Mouse (Mus musculus) liver, adult 2 months (tissue): Measurements from ENCODE around the gene Rrnad1. TPM values are rescaled to one million over a fixed set of nuclear protein-coding genes. Genes with fewer than 3 reads are reported as not detected.
A peak's percentile ranks its signal among the peaks of the same experiment; 100 is the strongest.

ENCODE experiments used
- DNase-seq: peaks from one replicate; pipeline ENCODE4 v3.0.0-alpha.2; 2011; ENCODE audit warnings: low read depth, low spot score; ENCODE audit errors: extremely low read depth
- H3K27ac ChIP-seq: fragments of 200-500 bp; replicated peaks from 2 replicates; pipeline ENCODE4 v1.5.1; 2012; ENCODE audit warnings: low read depth, mild to moderate bottlenecking, control low read depth, inconsistent platforms, low read length; ENCODE audit not compliant: insufficient read depth
- H3K27me3 ChIP-seq: fragments of 200-500 bp; 2 replicates; pipeline ENCODE4 v1.6.1; 2012; ENCODE audit warnings: mild to moderate bottlenecking, moderate library complexity, low read length, inconsistent platforms; ENCODE audit not compliant: control insufficient read depth, insufficient read depth
- H3K36me3 ChIP-seq: fragments of 200-500 bp; 2 replicates; pipeline ENCODE4 v1.6.1; 2012; ENCODE audit warnings: low read length, inconsistent platforms; ENCODE audit not compliant: control insufficient read depth, insufficient read depth
- H3K4me1 ChIP-seq: fragments of 200-500 bp; 2 replicates; pipeline ENCODE4 v1.6.1; 2011; ENCODE audit warnings: low read length; ENCODE audit not compliant: control insufficient read depth, insufficient read depth
- H3K4me3 ChIP-seq: fragments of 200-500 bp; 2 replicates; pipeline ENCODE4 v1.5.1; 2011; ENCODE audit warnings: low read depth, mild to moderate bottlenecking, control low read depth, low read length, moderate library complexity; ENCODE audit not compliant: insufficient read depth
- H3K79me2 ChIP-seq: fragments of 200-500 bp; 2 replicates; pipeline ENCODE4 v1.6.1; 2012; ENCODE audit warnings: inconsistent platforms, mild to moderate bottlenecking, low read length, moderate library complexity; ENCODE audit not compliant: control insufficient read depth, insufficient read depth
- H3K9ac ChIP-seq: fragments of 200-500 bp; 2 replicates; pipeline ENCODE4 v1.6.1; 2012; ENCODE audit warnings: low read depth, mild to moderate bottlenecking, control low read depth, inconsistent platforms, low read length
- CTCF ChIP-seq: fragments of 200-500 bp; IDR thresholded peaks from 2 replicates; pipeline ENCODE4 v1.5.1; 2011; ENCODE audit warnings: low read depth, low read length, control low read depth
- POLR2A ChIP-seq: fragments of 200-500 bp; IDR thresholded peaks from 2 replicates; pipeline ENCODE4 v1.6.1; 2011; ENCODE audit warnings: low read length, control low read depth; ENCODE audit not compliant: insufficient read depth; ENCODE audit errors: extremely low read depth
- WGBS: fragments of 180-500 bp; shearing (Covaris S2); methylation state at CpG from one replicate; pipeline ENCODE4 v1.1.7; 2018; 5-methylcytosine and 5-hydroxymethylcytosine counted together
- polyA plus RNA-seq: library from polyadenylated mRNA; depleted of rRNA; stranded (reverse); fragments of >200 nt; gene quantifications from 2 replicates; pipeline ENCODE4 v1.2.3, GENCODE M21; 2012
- total RNA-seq: library from RNA; depleted of rRNA; stranded (reverse); fragments of >200 nt; gene quantifications from 2 replicates; pipeline ENCODE4 v1.2.3, GENCODE M21; 2014

The Rrnad1 gene
- total and polyA plus RNA-seq, 2 experiments: 6.2 to 18.4 TPM

DNA sequence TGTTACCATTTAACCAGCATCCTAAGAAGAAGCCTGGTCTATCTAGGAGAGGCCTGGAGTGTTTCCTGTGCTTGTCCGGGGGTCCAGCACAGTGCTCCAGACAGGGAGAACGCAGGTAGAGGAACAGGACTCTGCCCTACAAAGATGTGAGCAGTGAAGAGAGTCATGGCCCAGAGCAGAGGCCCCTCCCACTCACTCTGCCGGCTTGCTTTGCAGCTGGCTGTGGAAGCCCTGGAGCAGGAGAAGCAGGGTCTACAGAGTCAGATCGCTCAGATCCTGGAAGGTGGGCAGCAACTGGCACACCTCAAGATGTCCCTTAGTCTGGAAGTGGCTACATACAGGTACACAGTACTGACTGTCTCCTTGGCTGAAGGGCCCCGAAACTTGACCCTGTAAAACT lies 42.3 kb upstream of the Rrnad1 start:
- no peak for TF ChIP-seq CTCF
- TF ChIP-seq POLR2A: no peak
- H3K4me1 ChIP-seq: no peaks in the 10 kb centered on the region
- H3K4me3 ChIP-seq: no peak overlapping the region
- no peak for DNase-seq
- WGBS: 35% methylated on average over 5 of the region's 5 CpGs
- H3K27ac ChIP-seq: no peak overlapping the region
- H3K9ac ChIP-seq: no peak overlapping the region
- no peaks in the 10 kb centered on the region for H3K36me3 ChIP-seq
- H3K79me2 ChIP-seq: no peaks in the 10 kb centered on the region
- peaks cover 8% of the 10 kb centered on the region for H3K27me3 ChIP-seq

DNA sequence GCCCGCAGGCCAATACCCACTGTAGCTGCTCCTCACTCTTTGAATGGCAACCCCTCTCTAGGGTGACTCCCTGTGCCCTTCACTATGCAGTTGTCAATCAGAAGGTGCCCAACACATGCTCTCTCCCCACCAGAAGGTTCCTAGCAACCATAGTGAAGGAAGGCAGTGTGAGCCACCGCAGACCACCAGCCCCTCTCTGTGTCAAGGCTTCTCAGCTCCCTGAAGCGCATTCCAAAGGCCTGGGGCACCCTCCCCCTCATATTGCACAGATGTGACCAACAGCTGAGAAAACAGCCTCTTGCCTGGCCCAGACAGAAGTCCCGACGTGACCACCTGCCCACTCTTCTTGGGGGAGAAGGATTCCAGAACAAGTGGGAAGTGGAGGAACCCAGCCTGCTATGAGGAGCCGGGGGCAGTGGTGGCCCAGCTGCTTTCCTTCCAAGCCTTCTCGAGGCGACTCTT lies 41.7 kb upstream of the Rrnad1 start:
- TF ChIP-seq CTCF (no peak), POLR2A (no peak)
- Histone ChIP-seq H3K79me2 (no peaks in the 10 kb centered on the region), H3K27me3 (peaks cover 8% of the 10 kb centered on the region), H3K9ac (no peak overlapping the region), H3K4me3 (no peak overlapping the region), H3K27ac (no peak overlapping the region), H3K36me3 (no peaks in the 10 kb centered on the region), H3K4me1 (no peaks in the 10 kb centered on the region)
- DNase-seq: no peak
- 33% methylated on average over 8 of the region's 8 CpGs for WGBS

DNA sequence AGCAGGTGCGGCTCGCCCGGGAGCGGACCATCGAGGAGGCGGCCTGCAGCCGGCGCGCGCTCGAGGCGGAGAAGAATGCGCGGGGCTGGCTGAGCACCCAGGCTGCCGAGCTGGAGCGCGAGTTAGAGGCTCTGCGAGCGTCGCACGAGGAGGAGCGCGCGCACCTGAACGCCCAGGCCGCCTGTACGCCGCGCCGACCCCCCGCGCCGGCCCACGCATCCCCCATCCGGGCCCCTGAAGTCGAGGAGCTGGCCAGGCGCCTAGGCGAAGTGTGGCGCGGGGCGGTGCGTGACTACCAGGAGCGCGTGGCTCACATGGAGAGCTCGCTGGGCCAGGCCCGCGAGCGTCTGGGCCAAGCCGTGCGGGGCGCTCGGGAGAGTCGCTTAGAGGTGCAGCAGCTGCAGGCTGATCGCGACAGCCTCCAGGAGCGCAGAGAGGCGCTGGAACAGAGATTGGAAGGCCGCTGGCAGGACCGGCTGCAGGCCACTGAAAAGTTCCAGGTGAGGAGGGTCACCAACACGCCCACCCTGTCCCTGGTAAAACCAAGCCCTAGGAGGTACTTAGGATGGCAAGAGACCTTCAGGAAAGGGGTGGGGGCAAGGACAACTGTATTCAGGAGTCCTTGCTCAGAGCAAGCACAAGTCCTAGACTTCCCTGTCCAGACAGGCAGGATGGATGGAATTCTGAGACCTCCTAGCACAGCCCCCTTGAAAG lies 41.1 kb upstream of the Rrnad1 start:
- H3K27me3 ChIP-seq: peaks cover 8% of the 10 kb centered on the region
- no peaks in the 10 kb centered on the region for H3K79me2 ChIP-seq
- H3K36me3 ChIP-seq: no peaks in the 10 kb centered on the region
- peak overlapping the region; percentile 63; the same call in 1 of the 2 replicates for H3K4me3 ChIP-seq
- no peak for DNase-seq
- WGBS: 4% methylated on average over 60 of the region's 60 CpGs
- no peaks in the 10 kb centered on the region for H3K4me1 ChIP-seq
- no peak for TF ChIP-seq POLR2A
- H3K27ac ChIP-seq: no peak overlapping the region
- peak overlapping the region; percentile 58 for H3K9ac ChIP-seq

DNA sequence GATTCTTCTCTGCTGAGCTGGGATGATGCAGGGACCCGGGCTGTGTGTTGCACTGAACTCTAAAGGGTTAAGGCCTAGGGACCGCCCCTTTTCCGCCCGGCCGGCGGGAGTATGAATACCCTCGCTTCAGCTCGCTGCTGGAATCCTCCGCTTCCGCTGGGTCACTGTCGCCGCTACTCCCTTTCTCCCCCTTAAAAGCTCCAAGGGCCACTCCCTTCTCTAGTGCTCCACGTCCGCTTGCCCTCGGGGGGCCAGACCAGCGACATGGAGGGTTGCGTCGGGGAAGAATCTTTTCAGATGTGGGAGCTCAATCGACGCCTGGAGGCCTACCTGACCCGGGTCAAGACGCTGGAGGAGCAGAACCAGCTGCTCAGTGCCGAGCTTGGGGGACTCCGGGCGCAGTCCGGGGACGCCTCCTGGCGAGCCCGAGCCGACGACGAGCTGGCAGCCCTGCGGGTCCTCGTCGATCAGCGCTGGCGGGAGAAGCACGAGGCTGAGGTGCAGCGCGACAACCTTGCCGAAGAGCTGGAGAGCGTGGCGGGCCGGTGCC lies 40.5 kb upstream of the Rrnad1 start, which contains the start of gene Nes:
Gene Nes (plus strand): TSS at position 140 of the 550 bp plus-strand sequence.
- H3K9ac ChIP-seq: peak within 1 kb of the TSS; percentile 58

DNA sequence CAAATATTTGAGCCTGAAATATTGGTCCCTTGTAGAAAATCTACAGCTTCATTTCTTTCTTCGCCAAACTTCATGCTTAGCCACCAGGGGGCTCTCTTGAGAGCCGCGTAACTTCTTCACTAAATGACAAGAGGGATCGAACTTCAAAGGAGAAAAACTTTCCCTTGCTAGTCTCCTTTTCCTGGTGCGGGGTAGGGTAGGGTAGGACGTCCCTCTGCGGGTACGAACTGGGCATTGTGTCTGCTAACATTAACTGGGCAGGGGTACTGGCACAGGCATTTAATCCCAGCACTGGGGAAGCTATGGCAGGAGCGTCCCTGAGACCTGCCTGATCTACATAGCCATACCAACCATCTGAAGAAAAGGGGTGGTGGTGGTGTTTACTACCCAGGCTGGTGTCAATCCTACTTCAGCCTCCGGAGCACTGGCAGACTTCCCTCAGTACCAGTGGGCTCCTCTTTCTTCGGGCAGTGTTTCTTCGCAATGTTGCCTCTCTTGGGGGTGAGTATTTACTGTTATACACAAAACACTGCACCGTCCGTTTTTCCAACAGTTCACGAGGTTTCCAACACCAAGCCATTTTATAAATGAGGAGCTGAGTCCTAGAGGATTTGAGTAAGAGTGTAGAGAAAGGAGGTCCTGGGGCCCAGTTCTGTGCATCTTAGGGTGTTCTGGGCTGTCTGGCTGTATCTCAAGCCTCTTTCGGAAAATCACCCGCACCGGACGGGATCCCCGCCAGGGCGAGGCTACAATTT lies 39.8 kb upstream of the Rrnad1 start:
- WGBS: 3% methylated on average over 21 of the region's 21 CpGs
- peak overlapping the region; percentile 11 for H3K4me3 ChIP-seq
- DNase-seq: peak; percentile 31
- TF ChIP-seq POLR2A (no peak), CTCF (peak; percentile 22; the same call in 1 of the 2 replicates)
- no peak overlapping the region for H3K9ac ChIP-seq
- peaks cover 8% of the 10 kb centered on the region for H3K27me3 ChIP-seq
- no peak overlapping the region for H3K27ac ChIP-seq
- H3K79me2 ChIP-seq: no peaks in the 10 kb centered on the region
- no peaks in the 10 kb centered on the region for H3K4me1 ChIP-seq
- H3K36me3 ChIP-seq: no peaks in the 10 kb centered on the region

More for the DNA sequence above, 40.5 kb upstream of the Rrnad1 start, which contains the start of gene Nes:
- Histone ChIP-seq H3K79me2 (no peaks in the 10 kb centered on the region), H3K27ac (no peak within 1 kb of the TSS), H3K27me3 (peaks cover 8% of the 10 kb centered on the region), H3K36me3 (no peaks in the 10 kb centered on the region), H3K4me3 (peak within 1 kb of the TSS; percentile 63), H3K4me1 (no peaks in the 10 kb centered on the region)
- 0 out of 2 replicates have a peak, but pooled peaks have one; percentile 3 for TF ChIP-seq POLR2A
- no peak for TF ChIP-seq CTCF
- DNase-seq: peak; percentile 15
- 2% methylated on average over 44 of the region's 44 CpGs for WGBS
